Mouse (Mus musculus): Measurements from ENCODE around the gene Polr2i. TPM values are rescaled to one million over a fixed set of nuclear protein-coding genes. Genes with fewer than 3 reads are reported as not detected.
"Not testable (repeated sequence)": the region's sequence is repeated elsewhere in the genome, so short reads cannot be mapped to it uniquely, and the experiment has no call there.

Gene Polr2i
- polyA plus RNA-seq, 1 experiment from 2014 or later: 170 TPM

- not testable (repeated sequence) for H3K27me3 ChIP-seq (ENCODE audit: low read depth, poor library complexity, severe bottlenecking); H3K27ac ChIP-seq; DNase-seq (ENCODE audit: low spot score); H3K4me3 ChIP-seq; H3K9me3 ChIP-seq (replicated peaks)
- 90% methylated on average over 3 of the region's 3 CpGs for WGBS
- peaks cover 57% of the 10 kb centered on the region for H3K36me3 ChIP-seq
- peaks cover 10% of the 10 kb centered on the region for H3K4me1 ChIP-seq
These were observed 5.6 kb downstream of the Polr2i start for GRCm38 (mm10) chr7:30237374-30237773.

GRCm38 (mm10) chr7:30251956-30252954, 20.5 kb downstream of the Polr2i start:
- Histone ChIP-seq H3K4me3 (no peak overlapping the region), H3K27me3 (ENCODE audit: low read depth, poor library complexity, severe bottlenecking) (no peaks in the 10 kb centered on the region), H3K27ac (no peak overlapping the region), H3K4me1 (no peaks in the 10 kb centered on the region), H3K36me3 (peaks cover 74% of the 10 kb centered on the region), H3K9me3 (replicated peaks) (no peaks in the 10 kb centered on the region)
- DNase-seq (ENCODE audit: low spot score): no peak
- WGBS: 89% methylated on average over 12 of the region's 12 CpGs

- 79% methylated on average over 2 of the region's 2 CpGs for WGBS
- no peaks in the 10 kb centered on the region for H3K9me3 ChIP-seq (replicated peaks)
- no peaks in the 10 kb centered on the region for H3K27me3 ChIP-seq (ENCODE audit: low read depth, poor library complexity, severe bottlenecking)
- DNase-seq (ENCODE audit: low spot score): no peak
- peaks cover 82% of the 10 kb centered on the region for H3K36me3 ChIP-seq
- no peak overlapping the region for H3K4me3 ChIP-seq
- H3K27ac ChIP-seq: no peak overlapping the region
- H3K4me1 ChIP-seq: no peaks in the 10 kb centered on the region
These were observed 33.3 kb downstream of the Polr2i start for GRCm38 (mm10) chr7:30265041-30265440.

GRCm38 (mm10) chr7:30265531-30265930, 33.8 kb downstream of the Polr2i start:
- H3K4me3 ChIP-seq: no peak overlapping the region
- H3K27me3 ChIP-seq (ENCODE audit: low read depth, poor library complexity, severe bottlenecking): no peaks in the 10 kb centered on the region
- peaks cover 83% of the 10 kb centered on the region for H3K36me3 ChIP-seq
- H3K9me3 ChIP-seq (replicated peaks): no peaks in the 10 kb centered on the region
- H3K4me1 ChIP-seq: no peaks in the 10 kb centered on the region
- DNase-seq (ENCODE audit: low spot score): no peak
- WGBS: 95% methylated on average over 5 of the region's 5 CpGs
- no peak overlapping the region for H3K27ac ChIP-seq

GRCm38 (mm10) chr7:30265935-30266334, 34.2 kb downstream of the Polr2i start:
- no peak for DNase-seq (ENCODE audit: low spot score)
- 90% methylated on average over 7 of the region's 7 CpGs for WGBS
- no peaks in the 10 kb centered on the region for H3K4me1 ChIP-seq
- no peaks in the 10 kb centered on the region for H3K27me3 ChIP-seq (ENCODE audit: low read depth, poor library complexity, severe bottlenecking)
- H3K36me3 ChIP-seq: peaks cover 85% of the 10 kb centered on the region
- H3K9me3 ChIP-seq (replicated peaks): no peaks in the 10 kb centered on the region
- H3K27ac ChIP-seq: no peak overlapping the region
- no peak overlapping the region for H3K4me3 ChIP-seq

- Histone ChIP-seq H3K36me3 (peaks cover 85% of the 10 kb centered on the region), H3K27me3 (ENCODE audit: low read depth, poor library complexity, severe bottlenecking) (no peaks in the 10 kb centered on the region), H3K4me3 (no peak overlapping the region), H3K4me1 (no peaks in the 10 kb centered on the region), H3K9me3 (replicated peaks) (no peaks in the 10 kb centered on the region), H3K27ac (no peak overlapping the region)
- 89% methylated on average over 3 of the region's 3 CpGs for WGBS
- no peak for DNase-seq (ENCODE audit: low spot score)
These were observed 35.0 kb downstream of the Polr2i start for GRCm38 (mm10) chr7:30266780-30267179.

GRCm38 (mm10) chr7:30269641-30270040, 37.9 kb downstream of the Polr2i start:
- no peak for DNase-seq (ENCODE audit: low spot score)
- Histone ChIP-seq H3K9me3 (replicated peaks) (no peaks in the 10 kb centered on the region), H3K36me3 (peaks cover 70% of the 10 kb centered on the region), H3K4me3 (no peak overlapping the region), H3K27me3 (ENCODE audit: low read depth, poor library complexity, severe bottlenecking) (no peaks in the 10 kb centered on the region), H3K4me1 (no peaks in the 10 kb centered on the region; the same call in 1 of the 2 replicates), H3K27ac (no peak overlapping the region)
- 88% methylated on average over 4 of the region's 4 CpGs for WGBS

- no peak for DNase-seq (ENCODE audit: low spot score)
- Histone ChIP-seq H3K4me1 (peaks cover 10% of the 10 kb centered on the region), H3K27me3 (ENCODE audit: low read depth, poor library complexity, severe bottlenecking) (no peaks in the 10 kb centered on the region), H3K27ac (no peak overlapping the region), H3K9me3 (replicated peaks) (no peaks in the 10 kb centered on the region), H3K4me3 (no peak overlapping the region), H3K36me3 (peaks cover 28% of the 10 kb centered on the region)
- WGBS: 68% methylated on average over 6 of the region's 6 CpGs
These were observed 42.6 kb downstream of the Polr2i start for GRCm38 (mm10) chr7:30274383-30274782.

GRCm38 (mm10) chr7:30278911-30279310, 47.2 kb downstream of the Polr2i start:
- DNase-seq (ENCODE audit: low spot score): no peak

GRCm38 (mm10) chr7:30279536-30279935, 47.8 kb downstream of the Polr2i start:
- H3K4me3 ChIP-seq: peak overlapping the region; percentile 86
- no peak for DNase-seq (ENCODE audit: low spot score)
- H3K36me3 ChIP-seq: no peaks in the 10 kb centered on the region
- peak overlapping the region; percentile 88 for H3K27ac ChIP-seq
- peaks cover 22% of the 10 kb centered on the region for H3K4me1 ChIP-seq
- WGBS: under 1% methylated on average over 6 of the region's 6 CpGs
- H3K27me3 ChIP-seq (ENCODE audit: low read depth, poor library complexity, severe bottlenecking): no peaks in the 10 kb centered on the region
- H3K9me3 ChIP-seq (replicated peaks): no peaks in the 10 kb centered on the region

More at GRCm38 (mm10) chr7:30278911-30279310, 47.2 kb downstream of the Polr2i start:
- Histone ChIP-seq H3K36me3 (no peaks in the 10 kb centered on the region), H3K27me3 (ENCODE audit: low read depth, poor library complexity, severe bottlenecking) (no peaks in the 10 kb centered on the region), H3K4me3 (peak overlapping the region; percentile 86; the same call in 1 of the 2 replicates), H3K9me3 (replicated peaks) (no peaks in the 10 kb centered on the region), H3K4me1 (peaks cover 22% of the 10 kb centered on the region), H3K27ac (no peak overlapping the region)
- 62% methylated on average over 2 of the region's 2 CpGs for WGBS

- Histone ChIP-seq H3K4me1 (peaks cover 19% of the 10 kb centered on the region), H3K4me3 (peak within 1 kb of the TSS; percentile 86), H3K36me3 (no peaks in the 10 kb centered on the region), H3K27me3 (ENCODE audit: low read depth, poor library complexity, severe bottlenecking) (no peaks in the 10 kb centered on the region), H3K9me3 (replicated peaks) (no peaks in the 10 kb centered on the region), H3K27ac (peak within 1 kb of the TSS; percentile 88)
- DNase-seq (ENCODE audit: low spot score): peak; percentile 92
- WGBS: under 1% methylated on average over 49 of the region's 49 CpGs
These were observed 48.4 kb downstream of the Polr2i start, which contains the start of the genes Thap8 and Wdr62 for GRCm38 (mm10) chr7:30279951-30280669. Thap8 (plus strand) TSS chr7:30280094. Wdr62 (minus strand) TSS chr7:30280419.

GRCm38 (mm10) chr7:30280670-30281138, 49.0 kb downstream of the Polr2i start:
- WGBS: under 1% methylated on average over 20 of the region's 20 CpGs

More at GRCm38 (mm10) chr7:30280670-30281138, 49.0 kb downstream of the Polr2i start:
- H3K4me1 ChIP-seq: peaks cover 18% of the 10 kb centered on the region
- no peaks in the 10 kb centered on the region for H3K36me3 ChIP-seq
- H3K27me3 ChIP-seq (ENCODE audit: low read depth, poor library complexity, severe bottlenecking): 0 out of 2 replicates have a peak, but pooled peaks cover 1% of the 10 kb centered on the region
- peak; percentile 80 for DNase-seq (ENCODE audit: low spot score)
- H3K4me3 ChIP-seq: peak overlapping the region; percentile 86
- peak overlapping the region; percentile 88 for H3K27ac ChIP-seq
- H3K9me3 ChIP-seq (replicated peaks): no peaks in the 10 kb centered on the region

Measured in limb, embryonic 10.5 days (tissue).